Mouse (Mus musculus) liver, adult 2 months (tissue): ENCODE results near the gene Hoxa3. TPM values are rescaled to one million over a fixed set of nuclear protein-coding genes. Genes with fewer than 3 reads are reported as not detected.

Experiments used
- DNase-seq: peaks from one replicate; pipeline ENCODE4 v3.0.0-alpha.2; 2011; ENCODE audit warnings: low read depth, low spot score; ENCODE audit errors: extremely low read depth
- H3K27ac ChIP-seq: fragments of 200-500 bp; replicated peaks from 2 replicates; pipeline ENCODE4 v1.5.1; 2012; ENCODE audit warnings: low read depth, mild to moderate bottlenecking, control low read depth, inconsistent platforms, low read length; ENCODE audit not compliant: insufficient read depth
- H3K27me3 ChIP-seq: fragments of 200-500 bp; 2 replicates; pipeline ENCODE4 v1.6.1; 2012; ENCODE audit warnings: mild to moderate bottlenecking, moderate library complexity, low read length, inconsistent platforms; ENCODE audit not compliant: control insufficient read depth, insufficient read depth
- H3K36me3 ChIP-seq: fragments of 200-500 bp; 2 replicates; pipeline ENCODE4 v1.6.1; 2012; ENCODE audit warnings: low read length, inconsistent platforms; ENCODE audit not compliant: control insufficient read depth, insufficient read depth
- H3K4me1 ChIP-seq: fragments of 200-500 bp; 2 replicates; pipeline ENCODE4 v1.6.1; 2011; ENCODE audit warnings: low read length; ENCODE audit not compliant: control insufficient read depth, insufficient read depth
- H3K4me3 ChIP-seq: fragments of 200-500 bp; 2 replicates; pipeline ENCODE4 v1.5.1; 2011; ENCODE audit warnings: low read depth, mild to moderate bottlenecking, control low read depth, low read length, moderate library complexity; ENCODE audit not compliant: insufficient read depth
- H3K79me2 ChIP-seq: fragments of 200-500 bp; 2 replicates; pipeline ENCODE4 v1.6.1; 2012; ENCODE audit warnings: inconsistent platforms, mild to moderate bottlenecking, low read length, moderate library complexity; ENCODE audit not compliant: control insufficient read depth, insufficient read depth
- H3K9ac ChIP-seq: fragments of 200-500 bp; 2 replicates; pipeline ENCODE4 v1.6.1; 2012; ENCODE audit warnings: low read depth, mild to moderate bottlenecking, control low read depth, inconsistent platforms, low read length
- CTCF ChIP-seq: fragments of 200-500 bp; IDR thresholded peaks from 2 replicates; pipeline ENCODE4 v1.5.1; 2011; ENCODE audit warnings: low read depth, low read length, control low read depth
- POLR2A ChIP-seq: fragments of 200-500 bp; IDR thresholded peaks from 2 replicates; pipeline ENCODE4 v1.6.1; 2011; ENCODE audit warnings: low read length, control low read depth; ENCODE audit not compliant: insufficient read depth; ENCODE audit errors: extremely low read depth
- WGBS: fragments of 180-500 bp; shearing (Covaris S2); methylation state at CpG from one replicate; pipeline ENCODE4 v1.1.7; 2018; 5-methylcytosine and 5-hydroxymethylcytosine counted together
- polyA plus RNA-seq: library from polyadenylated mRNA; depleted of rRNA; stranded (reverse); fragments of >200 nt; gene quantifications from 2 replicates; pipeline ENCODE4 v1.2.3, GENCODE M21; 2012
- total RNA-seq: library from RNA; depleted of rRNA; stranded (reverse); fragments of >200 nt; gene quantifications from 2 replicates; pipeline ENCODE4 v1.2.3, GENCODE M21; 2014

The Hoxa3 gene
- total and polyA plus RNA-seq, 2 experiments: 0.09 to 0.20 TPM

GRCm38 (mm10) chr6:52182030-52182429 is 31.1 kb downstream of the Hoxa3 start:
- TF ChIP-seq CTCF (no peak), POLR2A (no peak)
- WGBS: 21% methylated on average over 2 of the region's 2 CpGs
- Histone ChIP-seq H3K36me3 (no peaks in the 10 kb centered on the region), H3K79me2 (no peaks in the 10 kb centered on the region), H3K4me3 (no peak overlapping the region), H3K9ac (no peak overlapping the region), H3K27ac (no peak overlapping the region), H3K4me1 (no peaks in the 10 kb centered on the region), H3K27me3 (peaks cover 21% of the 10 kb centered on the region)
- no peak for DNase-seq

- H3K27ac ChIP-seq: no peak overlapping the region
- no peaks in the 10 kb centered on the region for H3K79me2 ChIP-seq
- WGBS: 66% methylated on average over 3 of the region's 3 CpGs
- TF ChIP-seq POLR2A (no peak), CTCF (no peak)
- H3K36me3 ChIP-seq: no peaks in the 10 kb centered on the region
- H3K4me1 ChIP-seq: no peaks in the 10 kb centered on the region
- H3K27me3 ChIP-seq: peaks cover 19% of the 10 kb centered on the region
- DNase-seq: no peak
- no peak overlapping the region for H3K9ac ChIP-seq
- no peak overlapping the region for H3K4me3 ChIP-seq
Measured at GRCm38 (mm10) chr6:52180726-52181125, 32.4 kb downstream of the Hoxa3 start.

GRCm38 (mm10) chr6:52180213-52180710 is 32.9 kb downstream of the Hoxa3 start:
- 46% methylated on average over 11 of the region's 11 CpGs for WGBS
- H3K36me3 ChIP-seq: no peaks in the 10 kb centered on the region
- TF ChIP-seq CTCF (no peak), POLR2A (no peak)
- no peak overlapping the region for H3K27ac ChIP-seq
- H3K79me2 ChIP-seq: no peaks in the 10 kb centered on the region
- peaks cover 17% of the 10 kb centered on the region for H3K27me3 ChIP-seq
- DNase-seq: no peak
- H3K4me3 ChIP-seq: no peak overlapping the region
- H3K9ac ChIP-seq: no peak overlapping the region
- H3K4me1 ChIP-seq: no peaks in the 10 kb centered on the region

GRCm38 (mm10) chr6:52179690-52180089 is 33.4 kb downstream of the Hoxa3 start:
- Histone ChIP-seq H3K36me3 (no peaks in the 10 kb centered on the region), H3K9ac (no peak overlapping the region), H3K4me1 (no peaks in the 10 kb centered on the region), H3K27me3 (peaks cover 16% of the 10 kb centered on the region), H3K79me2 (no peaks in the 10 kb centered on the region), H3K27ac (no peak overlapping the region), H3K4me3 (no peak overlapping the region)
- 21% methylated on average over 10 of the region's 10 CpGs for WGBS
- TF ChIP-seq POLR2A (no peak), CTCF (no peak)
- DNase-seq: no peak

GRCm38 (mm10) chr6:52178918-52179665 is 34.0 kb downstream of the Hoxa3 start:
- Histone ChIP-seq H3K79me2 (no peaks in the 10 kb centered on the region), H3K27ac (no peak overlapping the region), H3K9ac (no peak overlapping the region), H3K4me1 (no peaks in the 10 kb centered on the region), H3K27me3 (peaks cover 12% of the 10 kb centered on the region), H3K4me3 (no peak overlapping the region), H3K36me3 (no peaks in the 10 kb centered on the region)
- DNase-seq: no peak
- TF ChIP-seq POLR2A: no peak
- no peak for TF ChIP-seq CTCF
- 28% methylated on average over 4 of the region's 4 CpGs for WGBS

- TF ChIP-seq POLR2A: no peak
- no peak for TF ChIP-seq CTCF
- Histone ChIP-seq H3K36me3 (no peaks in the 10 kb centered on the region), H3K27ac (no peak overlapping the region), H3K27me3 (peaks cover 8% of the 10 kb centered on the region; the same call in 1 of the 2 replicates), H3K4me1 (no peaks in the 10 kb centered on the region), H3K9ac (no peak overlapping the region), H3K79me2 (no peaks in the 10 kb centered on the region), H3K4me3 (no peak overlapping the region)
- WGBS: 20% methylated on average over 9 of the region's 9 CpGs
- no peak for DNase-seq
Measured at GRCm38 (mm10) chr6:52177806-52178205, 35.3 kb downstream of the Hoxa3 start.
